Mouse (Mus musculus) retina, postnatal 1 day (tissue): ENCODE results near the gene Dhps.
"Not testable (repeated sequence)": the region's sequence is repeated elsewhere in the genome, so short reads cannot be mapped to it uniquely, and the experiment has no call there.

Experiments
- DNase-seq: peaks from one replicate; pipeline ENCODE4 v3.0.0-alpha.2; 2012

The Dhps gene

DNA sequence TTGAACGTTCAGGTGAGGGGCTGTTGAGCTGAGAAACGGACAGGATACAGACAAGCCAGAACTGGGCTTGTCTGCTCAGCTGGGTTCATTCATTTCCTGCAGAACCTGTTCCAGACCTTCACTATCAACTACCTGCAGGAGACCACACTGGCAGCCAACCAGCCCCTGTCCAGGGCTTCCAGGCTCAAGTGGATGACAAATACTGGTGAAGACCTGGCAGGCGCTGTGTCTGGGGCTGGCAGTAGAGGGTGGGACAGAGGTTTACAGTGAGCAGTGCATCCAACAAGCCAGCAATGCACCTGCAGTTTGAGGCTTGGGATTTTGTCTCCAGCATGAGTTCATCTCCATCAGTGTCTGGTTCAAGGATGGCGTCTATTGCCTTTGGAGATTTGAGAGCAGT, 25.3 kb downstream of the Dhps start:
- no peak for DNase-seq

- DNase-seq, result no peak
These were observed 28.6 kb downstream of the Dhps start for GRCm38 (mm10) chr8:85100076-85100665.

DNA sequence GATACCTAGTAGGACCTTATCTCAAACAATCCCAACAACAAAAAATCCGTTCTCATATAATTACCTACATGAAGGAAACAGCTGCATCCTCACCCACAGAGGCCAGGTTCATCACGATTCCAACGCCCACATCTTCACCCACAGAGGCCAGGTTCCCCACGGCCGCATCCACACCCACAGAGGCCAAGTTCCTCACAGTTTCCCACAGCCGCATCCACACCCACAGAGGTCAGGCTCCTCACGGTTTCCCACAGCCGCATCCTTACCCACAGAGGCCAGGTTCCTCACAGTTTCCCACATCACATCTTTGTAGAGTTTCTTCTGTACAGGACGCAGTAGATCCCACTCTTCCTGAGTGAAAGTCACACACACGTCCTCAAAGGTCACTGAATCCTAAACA, 41.7 kb downstream of the Dhps start:
- no peak for DNase-seq

GRCm38 (mm10) chr8:85115501-85115900, 43.9 kb downstream of the Dhps start:
- no peak for DNase-seq

GRCm38 (mm10) chr8:85116984-85117383, 45.4 kb downstream of the Dhps start:
- no peak for DNase-seq

DNA sequence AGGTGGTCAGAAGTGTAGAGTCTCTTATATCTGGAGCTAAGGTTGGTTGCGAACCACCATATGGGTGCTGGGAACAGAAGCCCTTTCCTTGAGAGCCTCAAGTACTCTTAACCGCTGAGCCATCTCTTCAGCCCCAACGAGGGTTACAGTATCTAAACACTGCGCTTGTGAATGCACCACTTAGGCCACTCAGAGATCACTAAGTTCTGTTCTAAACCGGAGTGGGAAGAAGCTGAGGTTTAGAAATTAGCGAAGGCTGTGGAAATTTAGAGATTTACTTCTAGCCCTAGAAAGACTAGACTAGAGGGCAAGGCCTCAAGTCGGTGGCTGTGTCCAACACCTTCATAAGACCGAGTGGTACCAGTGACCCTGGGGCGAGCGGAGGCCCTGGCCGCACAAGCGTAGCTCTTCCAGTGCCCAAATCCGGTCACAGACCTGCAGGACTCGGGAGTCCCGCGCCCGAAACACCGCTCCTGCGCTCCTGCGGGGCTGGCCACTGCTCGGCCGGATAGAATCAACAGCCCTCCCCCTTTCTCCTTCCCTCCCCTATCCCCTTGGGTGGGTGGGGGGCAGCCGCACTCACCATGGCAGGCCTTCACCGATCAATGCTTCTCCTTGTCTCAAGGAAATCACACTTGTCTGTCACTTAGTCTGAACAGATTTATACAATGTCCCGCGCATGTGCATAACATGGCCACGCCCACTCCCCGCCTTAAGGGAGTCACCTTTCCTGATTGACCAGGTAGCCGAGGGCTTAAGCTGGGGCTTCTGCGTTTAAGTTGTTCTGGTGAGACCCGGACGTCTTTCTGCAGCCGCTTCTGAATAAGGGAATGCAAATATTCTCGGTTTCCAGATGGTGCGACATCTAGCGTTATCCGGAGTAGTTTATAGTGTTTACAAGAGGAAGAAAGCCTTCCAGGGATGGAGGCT, 47.8 kb downstream of the Dhps start:
- DNase-seq, result peak; percentile 85

- DNase-seq, result not testable (repeated sequence)
These were observed 48.7 kb downstream of the Dhps start for GRCm38 (mm10) chr8:85120251-85120650.

DNA sequence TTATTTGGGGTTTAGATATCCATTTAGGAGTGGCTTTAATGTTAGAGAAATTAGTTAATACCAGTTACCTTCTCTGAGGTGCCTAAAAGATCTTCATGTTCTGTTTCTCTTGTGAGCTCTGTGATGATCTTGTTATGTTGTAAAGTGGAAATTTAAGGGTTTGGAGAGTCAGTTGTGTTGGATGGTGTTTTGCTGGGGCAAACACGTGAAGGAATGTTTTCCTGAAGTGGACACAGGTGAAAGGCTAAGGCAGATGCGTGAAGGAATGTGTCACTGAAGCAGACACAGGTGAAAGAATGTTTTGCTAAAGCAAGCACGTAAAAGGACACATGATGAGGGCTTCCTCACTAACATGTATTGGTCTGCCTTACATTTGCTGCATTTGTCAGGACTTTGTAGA, 51.4 kb downstream of the Dhps start, which contains the start of gene Zfp791:
Gene Zfp791, minus strand, starts transcription at position 101 of the 400 bp plus-strand sequence.
- DNase-seq, result no peak

DNA sequence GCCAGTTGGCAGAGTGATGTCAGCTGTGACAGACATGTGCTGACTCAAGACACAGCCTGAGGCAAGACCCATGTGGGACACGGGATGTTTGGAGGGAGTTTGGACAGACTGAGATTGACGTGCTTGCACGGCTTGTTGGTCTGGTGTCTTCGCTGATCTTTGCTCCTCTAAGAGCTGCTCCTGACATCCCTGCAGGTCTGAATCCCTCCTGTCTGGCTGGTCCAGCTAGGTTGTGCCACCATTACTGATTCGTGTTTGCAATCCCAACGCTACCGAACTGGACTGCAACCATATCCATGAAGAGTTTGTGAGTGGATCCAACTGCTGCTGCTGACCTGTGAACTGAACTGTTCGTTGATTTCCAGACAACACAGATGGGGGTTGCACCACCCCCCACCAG, 52.1 kb downstream of the Dhps start:
- no peak for DNase-seq
